Mouse (Mus musculus) hematopoietic stem cell, adult 5-6 weeks (primary cell): ENCODE measurements around the gene Cacnb1. TPM values are rescaled to one million over a fixed set of nuclear protein-coding genes. Genes with fewer than 3 reads are reported as not detected.
A peak's percentile ranks its signal among the peaks of the same experiment; 100 is the strongest.

Experiments
- ATAC-seq, 2 experiments: fragments of 125-278 bp in 1 of 2; replicated peaks in 1 of 2; 2 replicates each; pipeline ENCODE4 v1.8.0; 2016 to 2017; ENCODE audit warnings: inconsistent platforms in 2 of 2, mild to moderate bottlenecking in 2 of 2, moderate number of reproducible peaks in 2 of 2, low read depth in 1 of 2, moderate TSS enrichment in 1 of 2; ENCODE audit not compliant: low FRiP score in 2 of 2, poor library complexity in 2 of 2, severe bottlenecking in 2 of 2, insufficient read depth in 1 of 2, low TSS enrichment in 1 of 2
- total RNA-seq: library from RNA; stranded (forward); fragments of 172-1452, 232-1000 nt; gene quantifications from 2 replicates; pipeline ENCODE4 v1.2.3, GENCODE M21; 2017

Gene Cacnb1
- total RNA-seq, 1 experiment from 2014 or later: 2.9 TPM

GRCm38 (mm10) chr11:97979824-97980495 is 42.9 kb downstream of the Cacnb1 start:
- no peak for ATAC-seq

GRCm38 (mm10) chr11:97978392-97978791 is 44.4 kb downstream of the Cacnb1 start:
- ATAC-seq: no peak

GRCm38 (mm10) chr11:97977797-97978196 is 45.0 kb downstream of the Cacnb1 start:
- ATAC-seq: peak in 1 of 2 experiments; percentile 17; a peak in 1 of 4 replicates

GRCm38 (mm10) chr11:97974746-97975145 is 48.1 kb downstream of the Cacnb1 start:
- ATAC-seq: no peak

- ATAC-seq: no peak
Observed at GRCm38 (mm10) chr11:97974141-97974540, 48.7 kb downstream of the Cacnb1 start.

- ATAC-seq: no peak
Observed at GRCm38 (mm10) chr11:97972434-97972833, 50.4 kb downstream of the Cacnb1 start.

GRCm38 (mm10) chr11:97971232-97971631 is 51.6 kb downstream of the Cacnb1 start:
- ATAC-seq: no peak

- no peak for ATAC-seq
Observed at GRCm38 (mm10) chr11:97970771-97971170, 52.1 kb downstream of the Cacnb1 start.

- no peak for ATAC-seq
Observed at GRCm38 (mm10) chr11:97968385-97968784, 54.4 kb downstream of the Cacnb1 start.

GRCm38 (mm10) chr11:97967114-97967513 is 55.7 kb downstream of the Cacnb1 start:
- ATAC-seq: no peak

- no peak for ATAC-seq
Observed at GRCm38 (mm10) chr11:97960907-97961306, 61.9 kb downstream of the Cacnb1 start.

GRCm38 (mm10) chr11:97959300-97959680 is 63.5 kb downstream of the Cacnb1 start:
- ATAC-seq: no peak

- no peak for ATAC-seq
Observed at GRCm38 (mm10) chr11:97958641-97959299, 64.1 kb downstream of the Cacnb1 start.

- ATAC-seq: peak in 1 of 2 experiments; percentile 33; a peak in 1 of 4 replicates
Observed at GRCm38 (mm10) chr11:97956905-97957560, 65.8 kb downstream of the Cacnb1 start.

- no peak for ATAC-seq
Observed at GRCm38 (mm10) chr11:97955915-97956314, 66.9 kb downstream of the Cacnb1 start.

GRCm38 (mm10) chr11:97955146-97955902 is 67.5 kb downstream of the Cacnb1 start:
- no peak for ATAC-seq

GRCm38 (mm10) chr11:97954469-97955141 is 68.2 kb downstream of the Cacnb1 start:
- ATAC-seq: no peak
